Mouse (Mus musculus) splenic B cell, adult 2 months (primary cell): ENCODE measurements around the gene Krt42.

Experiments used
- DNase-seq: peaks from one replicate; pipeline ENCODE4 v3.0.0-alpha.2; 2011; ENCODE audit warnings: low read depth, low spot score
- H3K27me3 ChIP-seq: 2 replicates; pipeline ENCODE4 v1.6.1; 2012; ENCODE audit warnings: mild to moderate bottlenecking, low read length, moderate library complexity, mixed read lengths; ENCODE audit not compliant: control insufficient read depth, poor library complexity, insufficient read depth, severe bottlenecking
- H3K36me3 ChIP-seq: 2 replicates; pipeline ENCODE4 v1.6.1; 2012; ENCODE audit warnings: mild to moderate bottlenecking, low read length, moderate library complexity, mixed read lengths; ENCODE audit not compliant: control insufficient read depth, poor library complexity, insufficient read depth, severe bottlenecking

The Krt42 gene

DNA sequence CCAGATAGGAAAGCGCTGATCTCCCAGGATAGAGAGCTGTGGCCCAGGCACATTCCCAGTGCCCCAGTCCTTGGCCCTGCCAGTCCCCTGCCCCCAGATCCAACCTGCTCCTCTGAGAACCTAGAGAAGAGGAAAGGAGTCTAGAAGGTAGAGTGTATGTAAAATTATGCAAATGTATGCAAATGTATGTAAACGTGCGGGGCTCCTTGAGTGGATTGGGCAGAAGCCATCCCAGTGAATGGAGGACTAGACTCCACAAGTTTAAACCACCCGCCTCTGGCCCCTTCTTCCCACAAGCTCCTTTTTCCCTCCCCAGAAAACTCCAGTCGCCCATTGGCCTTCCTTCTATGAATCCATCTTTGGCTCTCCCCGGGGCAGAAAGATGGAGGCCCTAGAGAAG is 23.2 kb upstream of the Krt42 start:
- DNase-seq: no peak
- Histone ChIP-seq H3K27me3 (no peaks in the 10 kb centered on the region), H3K36me3 (no peaks in the 10 kb centered on the region)

DNA sequence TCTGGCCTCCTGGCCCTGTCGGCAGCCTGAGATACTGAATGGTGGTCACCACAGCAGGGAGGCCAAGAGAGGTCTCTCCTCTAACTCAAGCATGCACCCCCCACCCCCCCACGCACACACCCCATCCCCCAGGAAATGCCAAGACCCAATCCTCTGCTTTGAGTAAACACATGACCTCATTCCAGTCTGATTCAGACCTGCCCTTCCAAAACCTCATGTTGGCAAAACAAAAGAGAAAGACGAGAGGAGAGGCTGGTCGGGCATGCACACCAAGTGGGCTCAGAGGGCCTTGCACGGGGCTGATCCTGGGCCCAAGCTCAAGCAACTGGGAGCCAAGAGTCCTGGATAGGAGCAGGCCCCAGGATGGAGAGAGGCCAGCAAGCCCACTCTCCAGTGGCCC is 20.6 kb upstream of the Krt42 start:
- Histone ChIP-seq H3K27me3 (no peaks in the 10 kb centered on the region), H3K36me3 (no peaks in the 10 kb centered on the region)
- no peak for DNase-seq

DNA sequence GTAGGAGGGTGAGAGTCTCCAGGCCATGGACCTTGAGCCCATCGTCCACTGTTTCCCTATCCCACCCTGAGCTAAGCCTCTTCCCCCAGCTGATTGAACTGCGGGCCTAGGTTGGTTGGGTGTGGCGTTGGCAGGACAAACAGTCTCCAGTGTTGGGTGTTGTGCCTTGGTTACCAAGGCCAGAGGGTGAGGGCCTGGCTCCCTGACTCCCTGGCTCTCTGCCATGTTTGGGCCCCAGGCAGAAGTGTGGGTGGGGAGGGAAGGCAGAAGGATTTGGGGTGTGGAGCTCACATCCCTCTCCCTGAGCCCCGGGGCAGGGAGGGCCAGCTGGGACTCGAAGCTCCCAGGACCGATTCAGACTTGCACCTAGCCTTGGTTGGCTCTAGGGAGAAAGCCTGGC is 19.3 kb upstream of the Krt42 start:
- H3K27me3 ChIP-seq: no peaks in the 10 kb centered on the region
- H3K36me3 ChIP-seq: no peaks in the 10 kb centered on the region
- no peak for DNase-seq

DNA sequence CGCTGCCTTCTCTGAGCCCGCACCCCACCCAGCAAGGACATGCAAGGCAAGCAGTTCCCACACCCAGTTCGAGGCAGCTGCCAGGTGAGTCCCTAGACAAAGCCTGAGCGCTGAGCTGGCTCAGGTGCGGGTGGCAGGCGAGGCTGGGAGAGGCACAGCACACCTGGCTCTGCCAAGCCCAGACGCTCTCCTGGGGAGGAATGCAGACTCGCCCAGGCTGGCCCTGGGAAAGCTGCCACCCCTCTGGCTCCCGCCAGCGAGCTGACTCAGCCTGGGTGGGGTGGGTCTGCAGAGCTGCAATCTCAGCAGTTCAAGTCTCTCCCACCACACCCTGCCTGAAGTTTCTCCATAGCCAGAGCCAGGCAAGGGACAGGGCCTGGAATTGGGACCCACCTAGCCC is 17.4 kb upstream of the Krt42 start:
- Histone ChIP-seq H3K36me3 (no peaks in the 10 kb centered on the region), H3K27me3 (no peaks in the 10 kb centered on the region)
- no peak for DNase-seq

DNA sequence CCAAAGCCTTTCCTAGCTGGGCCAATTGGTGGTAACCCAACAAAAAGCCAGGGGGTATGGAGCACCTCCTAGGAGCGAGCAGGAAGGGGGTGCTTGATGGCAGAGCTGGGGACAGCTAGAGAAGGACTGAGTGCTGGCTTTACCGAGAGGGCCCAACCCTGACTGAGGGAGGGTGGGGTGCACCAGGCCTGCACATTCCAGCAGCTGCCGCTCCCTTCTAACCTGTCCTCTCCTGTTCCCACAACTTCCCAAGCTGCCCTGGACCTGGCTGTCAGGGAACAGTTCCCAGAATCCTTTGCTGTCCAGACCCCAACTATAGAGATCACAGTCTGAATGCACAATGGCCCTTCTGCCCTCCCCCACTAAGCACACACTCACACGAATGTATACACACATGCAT is 15.3 kb upstream of the Krt42 start:
- H3K27me3 ChIP-seq: no peaks in the 10 kb centered on the region
- DNase-seq: no peak

DNA sequence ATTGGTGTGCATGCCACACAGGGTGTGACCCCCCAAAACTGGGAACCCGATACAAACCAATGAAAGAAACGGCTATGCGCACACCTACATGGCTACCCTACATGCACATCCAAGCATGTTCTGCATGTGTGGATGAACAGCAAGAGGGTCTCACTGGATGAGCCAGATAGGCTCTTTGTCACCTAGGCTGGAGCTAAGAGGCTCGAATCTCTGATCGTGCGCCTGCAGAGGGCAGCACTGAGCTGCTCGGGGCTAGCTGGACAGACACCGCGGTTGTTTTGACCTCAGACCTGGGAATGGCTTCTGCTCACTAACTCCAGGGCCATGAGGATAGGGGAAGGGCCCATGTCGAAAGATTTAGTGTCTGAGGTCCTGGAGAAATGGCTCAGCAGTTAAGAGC is 12.9 kb upstream of the Krt42 start:
- Histone ChIP-seq H3K27me3 (no peaks in the 10 kb centered on the region), H3K36me3 (no peaks in the 10 kb centered on the region)
- peak; percentile 76 for DNase-seq

More for the DNA sequence above, 15.3 kb upstream of the Krt42 start:
- H3K36me3 ChIP-seq: no peaks in the 10 kb centered on the region

DNA sequence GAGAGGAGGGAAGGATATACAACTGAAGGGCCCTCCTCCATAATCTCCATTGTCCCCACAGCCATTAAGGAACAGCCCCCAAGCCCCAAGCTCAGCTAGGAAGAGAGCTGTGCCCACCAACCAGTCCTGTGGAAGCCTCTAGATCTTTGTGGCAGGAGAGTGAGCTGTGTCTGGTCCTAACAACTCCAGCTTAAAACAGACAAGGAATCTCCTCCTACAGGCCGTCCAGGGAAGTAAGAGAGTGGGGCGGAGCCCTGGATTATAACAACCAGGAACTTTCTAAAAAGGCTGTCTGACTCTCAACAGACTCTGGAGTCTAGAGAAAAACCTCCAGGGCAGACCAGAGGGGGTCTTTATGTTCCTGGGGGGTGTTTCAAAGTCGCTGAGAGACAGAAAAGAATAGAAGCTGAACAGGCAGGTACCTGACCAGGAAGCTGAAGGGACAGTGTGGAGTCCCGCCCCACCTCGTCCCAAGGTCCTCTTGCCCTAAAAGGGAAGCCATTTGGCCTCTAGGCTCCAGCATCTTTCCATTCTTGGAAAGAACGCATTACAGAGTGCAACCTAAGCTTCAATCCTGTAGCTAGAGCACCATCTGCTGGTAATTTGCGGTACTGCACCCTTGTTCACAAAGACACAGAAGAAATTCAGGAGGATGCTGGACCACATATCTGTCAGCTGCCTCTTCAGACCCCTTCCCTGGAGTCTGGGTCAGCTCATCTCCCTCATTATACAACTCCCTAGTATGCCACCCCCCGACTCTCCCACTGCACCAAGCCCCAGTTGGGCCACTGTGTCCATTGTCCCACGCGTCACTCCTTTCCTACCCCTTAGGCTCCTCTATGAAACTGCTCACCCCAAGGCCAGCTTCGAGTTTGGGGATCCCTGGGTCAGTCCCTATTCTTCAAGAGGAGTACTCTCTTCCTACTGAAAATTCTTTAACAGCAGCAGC is 12.2 kb upstream of the Krt42 start:
- Histone ChIP-seq H3K27me3 (no peaks in the 10 kb centered on the region), H3K36me3 (no peaks in the 10 kb centered on the region)
- DNase-seq: peak; percentile 86

DNA sequence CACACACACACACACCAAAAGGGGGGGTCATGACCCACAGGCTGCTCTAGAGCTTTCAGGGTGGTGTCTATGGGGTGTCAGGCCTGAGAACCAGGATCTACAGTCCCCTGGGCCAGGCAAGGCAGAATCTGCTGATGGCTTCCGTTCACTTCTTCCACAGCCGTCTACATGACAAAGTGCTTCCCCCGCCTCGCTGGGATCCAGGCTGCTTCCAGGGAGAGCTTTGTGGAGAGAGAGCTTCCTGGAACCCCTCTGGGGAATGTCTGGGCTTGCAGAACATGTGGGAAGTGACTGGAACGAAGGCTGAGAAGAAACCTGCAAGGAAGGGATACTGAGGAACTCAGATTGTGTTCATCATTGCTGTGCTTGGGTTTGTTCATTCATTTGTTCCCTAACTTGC is 9.1 kb upstream of the Krt42 start:
- no peak for DNase-seq
- Histone ChIP-seq H3K27me3 (no peaks in the 10 kb centered on the region), H3K36me3 (no peaks in the 10 kb centered on the region)

DNA sequence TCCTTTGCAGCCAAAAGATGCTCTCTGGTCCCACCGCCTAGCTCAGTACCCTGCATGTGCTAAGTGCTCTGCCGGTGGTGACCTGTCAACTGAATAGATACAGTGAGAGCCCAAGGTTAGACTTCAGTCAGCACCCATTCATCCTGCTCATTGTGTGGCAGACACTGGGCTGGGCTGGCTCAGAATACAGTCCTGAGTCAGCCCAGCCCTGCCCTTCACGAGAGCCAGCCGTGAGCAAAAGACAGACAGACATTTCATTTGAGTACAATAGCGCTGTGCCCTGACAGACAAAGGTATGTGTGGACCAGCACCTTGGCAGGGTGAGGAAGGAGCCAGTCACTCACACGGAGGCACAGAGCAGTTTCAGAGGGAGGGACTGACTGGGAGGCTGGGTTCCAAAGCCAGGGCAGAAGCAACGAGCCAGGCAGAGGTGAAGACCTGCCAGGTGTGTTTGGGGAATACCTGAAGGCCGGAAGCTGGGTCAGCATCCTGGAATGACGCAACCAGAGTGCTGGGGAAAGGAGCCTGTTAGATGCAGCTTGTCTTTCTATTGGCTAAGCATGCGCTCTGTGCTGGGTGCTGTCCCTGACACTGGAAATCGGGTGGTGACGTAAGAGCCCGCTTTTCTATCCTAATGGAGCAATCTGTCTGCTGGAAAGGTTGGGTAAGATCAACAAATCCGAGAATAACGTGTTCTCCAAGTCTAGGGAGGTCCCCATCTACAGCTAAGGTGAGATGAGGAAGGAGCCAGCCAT is 8.2 kb upstream of the Krt42 start:
- DNase-seq: no peak
- Histone ChIP-seq H3K27me3 (no peaks in the 10 kb centered on the region), H3K36me3 (no peaks in the 10 kb centered on the region)

DNA sequence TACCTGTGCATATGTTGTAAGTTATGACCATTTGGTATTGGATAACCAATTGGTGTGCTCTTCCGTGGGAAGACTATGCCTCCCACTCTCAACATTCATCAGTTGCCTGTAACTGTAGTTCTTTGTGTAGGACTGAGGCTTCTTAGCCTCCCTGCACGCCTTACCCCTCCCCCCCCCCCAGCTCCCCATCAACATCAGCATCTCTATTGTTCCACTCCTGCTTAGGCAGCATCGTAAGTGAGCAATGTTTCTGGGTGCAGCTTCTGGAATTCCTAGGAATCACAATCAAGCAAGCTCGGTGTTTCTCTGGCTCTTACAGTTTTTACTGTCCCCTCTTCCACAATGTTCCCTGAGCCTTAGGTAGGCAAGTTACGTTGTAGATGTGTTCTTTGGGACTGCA is 5.8 kb upstream of the Krt42 start:
- no peaks in the 10 kb centered on the region for H3K27me3 ChIP-seq
- DNase-seq: no peak
- no peaks in the 10 kb centered on the region for H3K36me3 ChIP-seq

DNA sequence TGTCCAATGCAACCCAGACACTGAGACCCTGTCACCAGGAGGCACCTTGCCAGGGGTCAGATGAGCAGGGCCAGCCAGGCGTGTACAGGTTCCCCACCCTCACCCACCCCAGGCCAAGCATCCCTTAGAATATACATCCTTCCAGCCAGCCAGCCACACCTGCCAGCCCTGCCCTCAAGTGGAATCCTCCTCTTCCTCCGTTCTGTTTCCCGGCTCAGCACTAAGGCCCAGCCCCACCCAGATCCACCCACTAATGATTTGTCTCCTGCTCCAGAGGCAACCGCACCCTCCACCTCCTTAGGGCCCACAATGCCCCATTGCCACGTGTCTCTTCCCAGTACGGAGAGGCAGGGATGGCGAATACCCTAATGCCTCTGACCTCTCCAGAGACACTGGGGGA is 5.0 kb upstream of the Krt42 start:
- DNase-seq: no peak
- Histone ChIP-seq H3K27me3 (no peaks in the 10 kb centered on the region), H3K36me3 (no peaks in the 10 kb centered on the region)

DNA sequence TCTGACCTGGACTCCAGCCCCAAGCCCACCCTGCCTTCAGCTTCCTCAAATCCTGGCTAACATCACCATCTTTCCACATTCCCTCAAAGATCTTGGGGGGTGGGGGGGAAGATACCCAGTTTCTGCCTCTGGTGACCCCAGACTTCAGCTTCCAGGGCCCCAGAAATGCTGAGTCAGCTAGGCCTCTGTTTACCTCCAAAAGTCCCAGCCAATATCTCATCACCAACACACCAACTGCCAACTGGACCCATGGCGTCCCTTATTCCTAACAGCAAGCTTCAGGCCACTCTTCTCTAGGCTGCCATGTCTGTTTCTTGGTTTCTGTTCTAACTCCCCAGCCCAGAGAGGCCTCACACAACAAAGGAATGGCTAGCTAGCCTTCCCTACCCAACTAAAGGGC is 2.2 kb upstream of the Krt42 start:
- H3K27me3 ChIP-seq: no peaks in the 10 kb centered on the region
- no peak for DNase-seq
- H3K36me3 ChIP-seq: no peaks in the 10 kb centered on the region

DNA sequence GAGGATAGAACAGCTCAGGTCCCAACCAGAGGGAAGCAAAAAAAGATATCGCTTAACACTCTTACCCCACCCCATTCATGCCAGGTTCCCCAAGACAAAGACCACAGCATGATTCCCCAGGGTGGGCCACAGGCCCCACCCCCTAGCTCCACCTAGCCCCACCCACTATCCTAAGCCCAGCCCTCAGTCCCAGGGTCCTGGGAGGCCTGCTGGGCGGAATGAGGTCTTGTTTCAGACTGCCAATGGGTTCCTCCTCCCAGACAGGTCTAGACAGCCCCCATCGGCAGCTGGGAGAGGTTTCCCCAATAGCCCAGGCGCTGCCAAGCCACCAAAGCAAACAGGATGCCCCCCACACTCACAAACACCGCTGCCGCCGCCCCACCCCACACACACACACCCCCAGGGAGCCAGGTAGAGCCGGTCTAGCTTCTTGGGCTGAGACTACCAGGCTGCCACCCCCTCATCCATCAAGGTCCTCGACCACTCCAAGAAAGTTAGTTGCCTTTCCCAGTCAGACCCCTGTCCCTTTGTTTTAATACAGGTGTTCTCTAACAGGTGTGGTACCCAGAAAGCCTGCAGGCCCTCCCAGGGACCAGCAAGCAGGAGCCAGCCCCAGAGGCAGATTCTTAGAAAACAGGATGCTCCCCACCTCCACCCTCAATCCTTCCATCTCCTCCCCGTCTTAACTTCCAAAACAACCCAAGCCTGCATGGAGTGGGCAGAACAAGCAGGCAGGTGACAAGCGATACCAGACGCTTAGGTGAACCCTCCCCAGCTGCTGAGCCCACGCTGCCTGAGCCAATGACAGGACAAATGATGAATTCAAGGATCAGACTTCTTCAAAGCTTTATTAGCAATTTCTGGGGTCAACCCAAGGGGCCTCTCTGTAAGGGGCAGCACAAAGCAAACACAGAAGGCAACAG is 7.4 kb downstream of the Krt42 start:
- Histone ChIP-seq H3K36me3 (no peaks in the 10 kb centered on the region), H3K27me3 (no peaks in the 10 kb centered on the region)
- DNase-seq: no peak

DNA sequence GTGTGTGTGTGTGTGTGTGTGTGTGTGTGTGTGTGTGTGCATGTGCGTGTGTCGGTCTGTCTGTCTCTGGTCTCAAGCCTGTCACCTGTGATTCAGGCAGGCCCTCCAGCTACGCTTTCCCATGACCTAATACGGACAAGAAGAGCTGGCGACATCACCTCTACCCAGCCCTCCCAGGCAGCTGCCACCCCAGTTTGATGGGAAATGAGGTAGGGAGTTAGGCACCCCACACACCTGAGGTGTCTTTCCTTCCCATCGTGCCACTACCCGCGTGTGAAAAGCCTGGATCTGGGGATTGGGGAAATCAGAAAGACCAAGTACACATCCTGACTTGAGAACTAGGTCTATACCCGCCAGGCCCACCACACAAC is 8.5 kb downstream of the Krt42 start:
- Histone ChIP-seq H3K27me3 (no peaks in the 10 kb centered on the region), H3K36me3 (no peaks in the 10 kb centered on the region)
- DNase-seq: no peak
